Mouse (Mus musculus) intestine, embryonic 16.5 days (tissue): ENCODE results near the gene Xiap. TPM values are rescaled to one million over a fixed set of nuclear protein-coding genes. Genes with fewer than 3 reads are reported as not detected.
A peak's percentile ranks its signal among the peaks of the same experiment; 100 is the strongest.

Source experiments
- ATAC-seq: fragments of 200-750 bp; cut with Nextera tagmentation; 2 replicates; pipeline ENCODE4 v1.8.0; 2017; ENCODE audit warnings: moderate TSS enrichment, moderate library complexity
- H3K27ac ChIP-seq: fragments of 300-500 bp; sonication (generic); 2 replicates; pipeline ENCODE4 v1.5.1; 2014; ENCODE audit warnings: mild to moderate bottlenecking, low read length
- H3K27me3 ChIP-seq: fragments of 300-500 bp; sonication (generic); replicated peaks from 2 replicates; pipeline ENCODE4 v1.6.1; 2014; ENCODE audit warnings: low read length, control low read depth, mixed read lengths; ENCODE audit not compliant: control insufficient read depth, insufficient read depth
- H3K36me3 ChIP-seq: fragments of 300-500 bp; sonication (generic); 2 replicates; pipeline ENCODE4 v1.6.1; 2014; ENCODE audit warnings: low read length, control low read depth; ENCODE audit not compliant: control insufficient read depth, insufficient read depth
- H3K4me1 ChIP-seq: fragments of 300-500 bp; sonication (generic); 2 replicates; pipeline ENCODE4 v1.6.1; 2014; ENCODE audit warnings: low read length, control low read depth, mixed read lengths; ENCODE audit not compliant: control insufficient read depth, insufficient read depth
- H3K4me2 ChIP-seq: fragments of 300-500 bp; sonication (generic); 2 replicates; pipeline ENCODE4 v1.6.1; 2014; ENCODE audit warnings: low read depth, low read length, control low read depth
- H3K4me3 ChIP-seq: fragments of 300-500 bp; sonication (generic); 2 replicates; pipeline ENCODE4 v1.5.1; 2014; ENCODE audit warnings: mild to moderate bottlenecking, low read length
- H3K9ac ChIP-seq: fragments of 300-500 bp; sonication (generic); 2 replicates; pipeline ENCODE4 v1.6.1; 2014; ENCODE audit warnings: low read depth, low read length
- H3K9me3 ChIP-seq: fragments of 300-500 bp; sonication (generic); 2 replicates; pipeline ENCODE4 v1.6.1; 2016; ENCODE audit warnings: low read length, control low read depth; ENCODE audit not compliant: control insufficient read depth
- WGBS: fragments of 180-500 bp; shearing (Covaris S2); extraction: QIAGEN DNeasy Blood & Tissue Kit; methylation state at CpG from one replicate; pipeline ENCODE4 v1.1.7; 2014; 5-methylcytosine and 5-hydroxymethylcytosine counted together
- polyA plus RNA-seq: library from polyadenylated mRNA; unstranded; fragments of >200 nt; fragmentation: Nextera tagmentation; extraction: Ambion mirVana; gene quantifications from 2 replicates; pipeline ENCODE4 v1.2.1, GENCODE M21; 2015

Gene Xiap
- polyA plus RNA-seq, 1 experiment from 2014 or later = 10.8 TPM

- peaks cover 3% of the 10 kb centered on the region for H3K4me1 ChIP-seq
- 38% methylated on average over 9 of the region's 9 CpGs for whole genome bisulfite sequencing
- no peak overlapping the region for H3K4me3 ChIP-seq
- ATAC-seq = peak; percentile 74
- no peaks in the 10 kb centered on the region for H3K9me3 ChIP-seq
- H3K4me2 ChIP-seq = no peak overlapping the region
- H3K27me3 ChIP-seq = no peaks in the 10 kb centered on the region
- H3K27ac ChIP-seq = no peak overlapping the region; the same call in 1 of the 2 replicates
- no peak overlapping the region for H3K9ac ChIP-seq
- H3K36me3 ChIP-seq = no peaks in the 10 kb centered on the region
These were observed 80.4 kb downstream of the Xiap start for GRCm38 (mm10) chrX:42139882-42140281.

GRCm38 (mm10) chrX:42142620-42143019, 83.1 kb downstream of the Xiap start:
- no peak for ATAC-seq
- WGBS = 86% methylated on average over 3 of the region's 3 CpGs
- H3K4me3 ChIP-seq = no peak overlapping the region
- H3K9me3 ChIP-seq = no peaks in the 10 kb centered on the region
- no peak overlapping the region for H3K9ac ChIP-seq
- H3K27ac ChIP-seq = no peak overlapping the region
- H3K27me3 ChIP-seq = no peaks in the 10 kb centered on the region
- H3K4me1 ChIP-seq = peaks cover 3% of the 10 kb centered on the region
- no peak overlapping the region for H3K4me2 ChIP-seq
- H3K36me3 ChIP-seq = no peaks in the 10 kb centered on the region

GRCm38 (mm10) chrX:42143991-42144390, 84.5 kb downstream of the Xiap start:
- Histone ChIP-seq H3K4me1 (peaks cover 3% of the 10 kb centered on the region), H3K9ac (no peak overlapping the region), H3K9me3 (no peaks in the 10 kb centered on the region), H3K27me3 (no peaks in the 10 kb centered on the region), H3K36me3 (no peaks in the 10 kb centered on the region), H3K4me2 (no peak overlapping the region), H3K4me3 (no peak overlapping the region), H3K27ac (no peak overlapping the region)
- WGBS = 66% methylated on average over 4 of the region's 4 CpGs
- ATAC-seq = no peak

GRCm38 (mm10) chrX:42148016-42148451, 88.6 kb downstream of the Xiap start:
- peak overlapping the region; percentile 48 for H3K4me2 ChIP-seq
- H3K27me3 ChIP-seq = no peaks in the 10 kb centered on the region
- no peaks in the 10 kb centered on the region for H3K4me1 ChIP-seq
- no peak overlapping the region for H3K9ac ChIP-seq
- no peaks in the 10 kb centered on the region for H3K9me3 ChIP-seq
- ATAC-seq = peak; percentile 52
- H3K27ac ChIP-seq = peak overlapping the region; percentile 94
- no peak overlapping the region for H3K4me3 ChIP-seq
- H3K36me3 ChIP-seq = no peaks in the 10 kb centered on the region
- WGBS = 48% methylated on average over 5 of the region's 5 CpGs

GRCm38 (mm10) chrX:42148788-42149556, 89.5 kb downstream of the Xiap start, which contains the start of gene Stag2:
Gene Stag2, plus strand, starts transcription at chrX:42149317.
- 6% methylated on average over 56 of the region's 76 CpGs for WGBS
- no peaks in the 10 kb centered on the region for H3K36me3 ChIP-seq
- H3K4me3 ChIP-seq = peak within 1 kb of the TSS; percentile 62
- no peaks in the 10 kb centered on the region for H3K9me3 ChIP-seq
- peak; percentile 81 for ATAC-seq
- peak within 1 kb of the TSS; percentile 48 for H3K4me2 ChIP-seq
- H3K4me1 ChIP-seq = no peaks in the 10 kb centered on the region
- peak within 1 kb of the TSS; percentile 99 for H3K27ac ChIP-seq
- no peaks in the 10 kb centered on the region for H3K27me3 ChIP-seq
- peak within 1 kb of the TSS; percentile 92 for H3K9ac ChIP-seq

GRCm38 (mm10) chrX:42149557-42150345, 90.3 kb downstream of the Xiap start:
- peak; percentile 9 for ATAC-seq
- Histone ChIP-seq H3K4me1 (no peaks in the 10 kb centered on the region), H3K27me3 (no peaks in the 10 kb centered on the region), H3K27ac (peak overlapping the region; percentile 99), H3K36me3 (no peaks in the 10 kb centered on the region), H3K9me3 (no peaks in the 10 kb centered on the region), H3K9ac (peak overlapping the region; percentile 92), H3K4me2 (peak overlapping the region; percentile 46; the same call in 1 of the 2 replicates), H3K4me3 (peak overlapping the region; percentile 62)
- 12% methylated on average over 41 of the region's 71 CpGs for WGBS

- WGBS = 31% methylated on average over 20 of the region's 40 CpGs
- Histone ChIP-seq H3K9me3 (no peaks in the 10 kb centered on the region), H3K4me2 (peak overlapping the region; percentile 37; the same call in 1 of the 2 replicates), H3K9ac (peak overlapping the region; percentile 92), H3K4me1 (no peaks in the 10 kb centered on the region), H3K36me3 (no peaks in the 10 kb centered on the region), H3K4me3 (peak overlapping the region; percentile 62), H3K27me3 (no peaks in the 10 kb centered on the region), H3K27ac (peak overlapping the region; percentile 99)
- peak; percentile 64 for ATAC-seq
These were observed 91.0 kb downstream of the Xiap start for GRCm38 (mm10) chrX:42150346-42151023.

GRCm38 (mm10) chrX:42151024-42151754, 91.7 kb downstream of the Xiap start:
- Histone ChIP-seq H3K27ac (peak overlapping the region; percentile 94), H3K9ac (peak overlapping the region; percentile 72), H3K4me2 (peak overlapping the region; percentile 37), H3K9me3 (no peaks in the 10 kb centered on the region), H3K4me3 (peak overlapping the region; percentile 62), H3K4me1 (no peaks in the 10 kb centered on the region), H3K36me3 (no peaks in the 10 kb centered on the region), H3K27me3 (no peaks in the 10 kb centered on the region)
- ATAC-seq = no peak
- 19% methylated on average over 25 of the region's 25 CpGs for WGBS
